Mouse (Mus musculus): ENCODE data around the gene Ssrp1. TPM values are rescaled to one million over a fixed set of nuclear protein-coding genes. Genes with fewer than 3 reads are reported as not detected.

The Ssrp1 gene
- polyA plus RNA-seq, 1 experiment from 2014 or later, result 297 TPM

DNA sequence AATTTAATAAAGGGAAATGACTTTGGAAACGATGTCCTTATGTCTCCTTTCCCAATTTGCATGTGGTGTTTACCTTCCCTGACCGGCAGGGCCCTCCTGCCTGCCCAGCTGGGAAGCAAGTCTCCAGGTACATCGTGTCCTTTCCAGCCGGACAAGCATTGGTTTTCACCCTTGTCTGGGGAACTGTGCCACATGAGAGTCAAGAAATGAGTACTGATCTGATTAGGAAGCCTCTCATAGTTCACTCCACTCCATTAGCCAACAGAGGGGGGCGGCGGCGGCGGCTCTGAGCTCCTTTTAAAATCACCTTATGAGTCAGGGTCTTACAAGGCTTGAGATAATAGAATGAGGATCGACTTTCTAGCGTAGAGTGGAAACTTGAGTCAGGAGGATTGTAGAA is 10.0 kb downstream of the Ssrp1 start:
- Histone ChIP-seq H3K27me3 (no peaks in the 10 kb centered on the region), H3K27ac (peak overlapping the region; percentile 33; the same call in 1 of the 2 replicates), H3K36me3 (peaks cover 59% of the 10 kb centered on the region), H3K4me1 (peaks cover 43% of the 10 kb centered on the region), H3K9me3 (no peaks in the 10 kb centered on the region), H3K9ac (peak overlapping the region; percentile 87), H3K4me2 (replicated peaks) (peak overlapping the region; percentile 85), H3K4me3 (peak overlapping the region; percentile 72)
- 53% methylated on average over 10 of the region's 10 CpGs for WGBS
- ATAC-seq (ENCODE audit: low FRiP score, low read depth), result no peak

DNA sequence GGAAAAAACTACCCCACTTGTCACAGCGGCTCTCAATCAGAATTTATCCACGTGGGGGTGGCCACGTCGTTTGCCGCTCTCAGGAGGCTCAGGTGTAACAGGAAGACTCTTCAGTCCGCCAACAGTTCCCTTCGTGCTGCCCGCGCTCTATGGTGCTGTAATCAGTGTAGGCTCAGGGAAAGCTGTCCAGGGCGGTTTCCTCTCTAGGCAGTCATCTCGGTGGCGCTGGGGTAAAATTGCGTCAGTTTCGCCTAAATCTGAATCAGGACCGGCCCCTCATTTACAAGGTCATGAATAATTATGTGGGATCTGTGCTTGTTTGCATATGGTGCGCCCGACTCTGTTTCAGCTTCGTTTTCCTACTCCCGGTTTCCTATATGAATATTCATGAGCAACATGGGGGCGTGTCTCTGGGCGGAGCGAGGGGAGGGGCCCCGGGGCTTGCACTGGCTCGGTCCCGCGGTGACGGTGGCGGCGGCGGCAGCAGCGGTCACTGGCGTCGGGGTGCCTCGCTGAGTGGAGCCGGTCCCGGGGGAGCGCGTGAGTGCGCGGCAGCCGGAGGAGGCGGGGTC is 10.6 kb downstream of the Ssrp1 start, which contains the start of gene Tnks1bp1:
Gene Tnks1bp1, plus strand, starts transcription at position 427 of the 572 bp plus-strand sequence.
- H3K4me2 ChIP-seq (replicated peaks), result peak within 1 kb of the TSS; percentile 85
- peaks cover 43% of the 10 kb centered on the region for H3K4me1 ChIP-seq
- WGBS, result under 1% methylated on average over 42 of the region's 42 CpGs
- no peaks in the 10 kb centered on the region for H3K9me3 ChIP-seq
- H3K4me3 ChIP-seq, result peak within 1 kb of the TSS; percentile 72
- H3K36me3 ChIP-seq, result peaks cover 59% of the 10 kb centered on the region
- H3K9ac ChIP-seq, result peak within 1 kb of the TSS; percentile 87
- H3K27me3 ChIP-seq, result no peaks in the 10 kb centered on the region
- peak; percentile 84 for ATAC-seq (ENCODE audit: low FRiP score, low read depth)
- peak within 1 kb of the TSS; percentile 94 for H3K27ac ChIP-seq

DNA sequence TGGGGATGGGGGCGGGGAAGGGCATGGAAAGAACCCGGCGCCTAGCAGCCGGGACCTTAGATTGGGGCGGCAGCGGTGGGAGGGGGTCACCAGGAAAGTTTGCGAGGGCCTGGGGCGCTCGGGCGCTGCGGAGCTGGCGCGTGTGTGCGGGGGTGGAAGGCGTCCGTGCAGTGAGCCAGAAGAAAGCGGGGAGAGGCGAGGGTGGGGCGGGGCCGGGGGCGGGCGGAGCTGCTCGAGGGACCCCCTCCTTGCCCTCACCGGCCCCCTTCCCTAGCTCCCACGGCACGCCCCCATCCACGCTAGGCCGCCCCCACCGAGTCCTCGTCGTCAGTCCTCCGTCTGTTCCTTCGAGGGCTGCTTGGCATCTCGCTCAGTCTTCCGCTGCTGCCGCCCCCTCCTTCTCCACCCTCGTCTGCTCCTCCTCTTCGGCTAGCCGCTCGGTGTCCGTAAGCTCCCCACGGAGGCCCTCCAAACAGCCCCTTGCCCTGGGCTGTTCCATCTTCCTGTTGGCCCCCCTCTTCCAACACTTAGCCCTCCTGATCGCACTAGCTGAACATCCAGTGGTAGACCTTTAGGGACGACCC is 11.2 kb downstream of the Ssrp1 start:
- ATAC-seq (ENCODE audit: low FRiP score, low read depth), result peak; percentile 66
- Histone ChIP-seq H3K27ac (peak overlapping the region; percentile 94), H3K4me1 (peaks cover 47% of the 10 kb centered on the region), H3K4me3 (peak overlapping the region; percentile 72), H3K9ac (peak overlapping the region; percentile 87), H3K36me3 (peaks cover 59% of the 10 kb centered on the region), H3K27me3 (no peaks in the 10 kb centered on the region), H3K9me3 (no peaks in the 10 kb centered on the region), H3K4me2 (replicated peaks) (peak overlapping the region; percentile 85)
- under 1% methylated on average over 39 of the region's 44 CpGs for WGBS

GRCm38 (mm10) chr2:85049277-85049676 is 12.2 kb downstream of the Ssrp1 start:
- H3K27ac ChIP-seq, result peak overlapping the region; percentile 94
- 72% methylated on average over 4 of the region's 4 CpGs for WGBS
- H3K4me1 ChIP-seq, result peaks cover 47% of the 10 kb centered on the region
- no peak for ATAC-seq (ENCODE audit: low FRiP score, low read depth)
- H3K4me3 ChIP-seq, result peak overlapping the region; percentile 72
- no peaks in the 10 kb centered on the region for H3K9me3 ChIP-seq
- peak overlapping the region; percentile 87 for H3K9ac ChIP-seq
- peaks cover 59% of the 10 kb centered on the region for H3K36me3 ChIP-seq
- H3K27me3 ChIP-seq, result no peaks in the 10 kb centered on the region
- H3K4me2 ChIP-seq (replicated peaks), result peak overlapping the region; percentile 85

DNA sequence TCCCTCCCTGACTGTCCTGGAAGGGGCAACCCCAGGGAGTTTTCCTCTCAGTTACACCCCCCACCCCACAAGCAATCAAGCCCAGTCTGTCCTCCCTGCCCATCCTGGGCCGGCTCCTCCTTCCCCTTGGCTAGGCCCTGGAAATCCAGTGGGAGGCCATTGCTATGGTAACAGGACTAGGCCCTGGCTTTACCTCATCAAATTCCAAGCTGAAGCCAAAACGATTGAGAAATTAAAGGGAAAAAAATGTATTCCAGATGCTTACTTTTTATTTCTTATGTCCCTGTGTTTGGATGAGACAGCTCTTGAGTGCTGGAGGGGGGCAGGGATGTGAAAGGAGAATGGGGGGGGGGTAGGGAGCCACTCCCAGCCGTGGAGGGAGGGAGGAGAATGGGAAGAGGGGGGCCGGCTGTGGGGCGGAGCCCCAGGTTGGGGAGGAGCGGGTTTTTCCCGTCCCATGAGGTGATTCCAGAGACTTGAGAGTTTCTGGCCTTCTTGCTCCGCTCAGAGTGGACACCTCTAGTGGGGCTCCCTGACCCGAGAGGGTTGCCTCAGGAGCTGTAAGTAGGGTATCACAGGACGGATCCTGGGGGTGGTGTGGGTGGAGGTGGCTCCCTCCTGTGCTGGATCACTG is 13.1 kb downstream of the Ssrp1 start:
- Histone ChIP-seq H3K4me3 (peak overlapping the region; percentile 72), H3K4me2 (replicated peaks) (peak overlapping the region; percentile 85), H3K4me1 (peaks cover 47% of the 10 kb centered on the region), H3K27ac (peak overlapping the region; percentile 94), H3K27me3 (no peaks in the 10 kb centered on the region), H3K9me3 (no peaks in the 10 kb centered on the region), H3K36me3 (peaks cover 60% of the 10 kb centered on the region), H3K9ac (peak overlapping the region; percentile 59)
- peak; percentile 57 for ATAC-seq (ENCODE audit: low FRiP score, low read depth)
- 3% methylated on average over 9 of the region's 10 CpGs for WGBS

DNA sequence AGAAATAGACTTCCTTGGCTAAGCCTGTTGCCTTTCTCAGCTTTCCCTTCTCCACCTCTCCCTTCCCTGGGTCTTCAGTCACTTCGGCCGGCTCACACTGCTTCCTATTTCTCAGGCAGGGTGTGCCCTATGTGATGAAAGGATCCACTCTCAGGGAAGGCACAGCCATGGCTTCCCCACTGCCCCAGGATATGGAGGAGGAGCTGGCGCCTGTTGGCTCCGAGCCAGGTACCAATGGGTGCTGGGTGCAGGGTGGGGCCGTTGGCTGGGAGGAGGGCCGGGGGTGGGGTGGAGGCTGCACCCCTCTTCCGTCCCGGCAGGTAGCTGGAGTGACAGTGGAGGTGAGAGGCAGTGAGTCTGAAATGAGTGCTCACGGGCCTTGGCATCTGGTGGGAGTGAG is 13.7 kb downstream of the Ssrp1 start:
- H3K4me2 ChIP-seq (replicated peaks), result peak overlapping the region; percentile 85
- H3K4me1 ChIP-seq, result peaks cover 47% of the 10 kb centered on the region
- H3K27me3 ChIP-seq, result no peaks in the 10 kb centered on the region
- WGBS, result 46% methylated on average over 9 of the region's 9 CpGs
- peak overlapping the region; percentile 59 for H3K9ac ChIP-seq
- H3K4me3 ChIP-seq, result peak overlapping the region; percentile 72
- no peak for ATAC-seq (ENCODE audit: low FRiP score, low read depth)
- no peaks in the 10 kb centered on the region for H3K9me3 ChIP-seq
- peak overlapping the region; percentile 94 for H3K27ac ChIP-seq
- peaks cover 60% of the 10 kb centered on the region for H3K36me3 ChIP-seq

GRCm38 (mm10) chr2:85053192-85053816 is 16.3 kb downstream of the Ssrp1 start:
- ATAC-seq (ENCODE audit: low FRiP score, low read depth), result no peak
- H3K4me2 ChIP-seq (replicated peaks), result no peak overlapping the region
- no peak overlapping the region; the same call in 1 of the 2 replicates for H3K9ac ChIP-seq
- peaks cover 69% of the 10 kb centered on the region for H3K36me3 ChIP-seq
- H3K9me3 ChIP-seq, result no peaks in the 10 kb centered on the region
- peaks cover 34% of the 10 kb centered on the region for H3K4me1 ChIP-seq
- H3K27ac ChIP-seq, result no peak overlapping the region
- H3K27me3 ChIP-seq, result no peaks in the 10 kb centered on the region
- WGBS, result 87% methylated on average over 5 of the region's 5 CpGs
- no peak overlapping the region for H3K4me3 ChIP-seq

DNA sequence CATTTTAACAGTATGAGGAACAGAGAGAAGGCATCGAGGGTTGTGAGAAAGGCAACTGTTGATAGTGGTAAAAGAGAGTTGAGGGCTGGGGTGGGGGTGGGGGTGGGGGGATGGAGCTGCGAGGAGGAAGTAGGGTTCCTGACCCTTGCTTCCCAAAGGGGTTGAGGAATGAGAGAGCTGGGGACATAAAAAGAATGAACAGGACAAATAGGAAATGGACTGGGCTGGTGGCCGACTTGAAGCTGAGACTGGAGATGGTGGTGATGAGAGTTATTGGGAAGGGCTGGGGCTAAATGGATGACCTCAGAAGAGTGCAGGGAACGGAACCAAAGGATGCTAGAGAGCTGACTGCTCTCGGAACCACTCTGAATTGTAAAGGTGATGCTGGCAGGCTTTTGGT is 19.7 kb downstream of the Ssrp1 start:
- no peaks in the 10 kb centered on the region for H3K27me3 ChIP-seq
- ATAC-seq (ENCODE audit: low FRiP score, low read depth), result no peak
- H3K9ac ChIP-seq, result no peak overlapping the region
- no peak overlapping the region for H3K27ac ChIP-seq
- no peak overlapping the region for H3K4me2 ChIP-seq (replicated peaks)
- peaks cover 84% of the 10 kb centered on the region for H3K36me3 ChIP-seq
- peaks cover 21% of the 10 kb centered on the region for H3K4me1 ChIP-seq
- H3K9me3 ChIP-seq, result no peaks in the 10 kb centered on the region
- WGBS, result 56% methylated on average over 5 of the region's 5 CpGs
- H3K4me3 ChIP-seq, result no peak overlapping the region

DNA sequence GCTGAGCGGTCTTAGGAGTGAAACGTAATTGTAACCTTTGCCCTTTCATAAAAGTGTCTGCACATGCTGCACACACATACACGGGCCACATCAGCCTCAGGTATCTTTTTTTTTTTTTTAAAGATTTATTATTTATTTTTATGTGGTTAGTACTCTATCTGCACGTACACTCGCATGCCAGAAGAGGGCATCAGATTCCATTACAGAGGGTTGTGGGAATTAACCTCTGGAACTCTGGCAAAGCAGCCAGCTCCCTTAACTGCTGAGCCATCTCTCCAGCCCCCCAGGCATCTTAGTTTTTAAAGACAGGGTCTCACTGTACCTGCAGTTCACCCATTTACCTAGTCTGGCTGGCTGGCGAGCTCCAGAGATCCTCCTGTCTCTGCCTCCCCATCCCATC is 22.6 kb downstream of the Ssrp1 start:
- ATAC-seq (ENCODE audit: low FRiP score, low read depth), result no peak
- Histone ChIP-seq H3K9me3 (no peaks in the 10 kb centered on the region), H3K4me1 (peaks cover 17% of the 10 kb centered on the region), H3K36me3 (peaks cover 84% of the 10 kb centered on the region), H3K27me3 (no peaks in the 10 kb centered on the region), H3K27ac (peak overlapping the region; percentile 82), H3K4me2 (replicated peaks) (peak overlapping the region; percentile 74), H3K4me3 (no peak overlapping the region), H3K9ac (no peak overlapping the region)
- 82% methylated on average over 6 of the region's 6 CpGs for WGBS

- peak; percentile 88 for ATAC-seq (ENCODE audit: low FRiP score, low read depth)
- H3K9ac ChIP-seq, result peak overlapping the region; percentile 69
- peaks cover 25% of the 10 kb centered on the region for H3K4me1 ChIP-seq
- peaks cover 84% of the 10 kb centered on the region for H3K36me3 ChIP-seq
- H3K9me3 ChIP-seq, result no peaks in the 10 kb centered on the region
- H3K4me3 ChIP-seq, result peak overlapping the region; percentile 48
- peak overlapping the region; percentile 74 for H3K4me2 ChIP-seq (replicated peaks)
- 3% methylated on average over 11 of the region's 11 CpGs for WGBS
- H3K27me3 ChIP-seq, result no peaks in the 10 kb centered on the region
- H3K27ac ChIP-seq, result peak overlapping the region; percentile 82
Observed at GRCm38 (mm10) chr2:85060591-85061060, 23.6 kb downstream of the Ssrp1 start.

GRCm38 (mm10) chr2:85061107-85061541 is 24.1 kb downstream of the Ssrp1 start:
- ATAC-seq (ENCODE audit: low FRiP score, low read depth), result peak; percentile 17; the same call in 1 of the 2 replicates
- Histone ChIP-seq H3K9ac (peak overlapping the region; percentile 69), H3K27me3 (no peaks in the 10 kb centered on the region), H3K4me1 (peaks cover 25% of the 10 kb centered on the region), H3K9me3 (no peaks in the 10 kb centered on the region), H3K4me2 (replicated peaks) (peak overlapping the region; percentile 74), H3K27ac (peak overlapping the region; percentile 82), H3K36me3 (peaks cover 84% of the 10 kb centered on the region), H3K4me3 (peak overlapping the region; percentile 48)
- 13% methylated on average over 10 of the region's 10 CpGs for whole genome bisulfite sequencing
